Mouse (Mus musculus) forebrain, embryonic 16.5 days (tissue): ENCODE results near the gene Dpep1. TPM values are rescaled to one million over a fixed set of nuclear protein-coding genes. Genes with fewer than 3 reads are reported as not detected.

Source experiments
- polyA plus RNA-seq: library from polyadenylated mRNA; unstranded; fragments of >200 nt; fragmentation: Nextera tagmentation; extraction: Ambion mirVana; gene quantifications from 2 replicates; pipeline ENCODE4 v1.2.1, GENCODE M21; 2015

The Dpep1 gene
- polyA plus RNA-seq, 1 experiment from 2014 or later: 0.18 TPM

Other genes starting within 250 kb of the Dpep1 start
- gene Ankrd11, start 144.0 kb upstream of the Dpep1 start, polyA plus RNA-seq: 30.3 and 33.6 TPM in 2 replicates
- gene Spg7, start 123.3 kb upstream of the Dpep1 start, polyA plus RNA-seq: 45.3 and 51.8 TPM in 2 replicates
- 777 and 810 TPM in 2 replicates for gene Rpl13, start 83.9 kb upstream of the Dpep1 start, polyA plus RNA-seq
- 2.8 and 7.3 TPM in 2 replicates for gene Cpne7, start 68.9 kb upstream of the Dpep1 start, polyA plus RNA-seq
- gene Sult5a1, start 27.9 kb upstream of the Dpep1 start, polyA plus RNA-seq: 0.33 and 0.82 TPM in 2 replicates
- gene Chmp1a, start 26.5 kb downstream of the Dpep1 start, polyA plus RNA-seq: 238 and 248 TPM in 2 replicates
- 5.9 and 6.3 TPM in 2 replicates for gene Spata33, start 26.6 kb downstream of the Dpep1 start, polyA plus RNA-seq
- 42.9 and 54.1 TPM in 2 replicates for gene Cdk10, start 38.6 kb downstream of the Dpep1 start, polyA plus RNA-seq
- 5.8 and 7.8 TPM in 2 replicates for gene Spata2l, start 50.0 kb downstream of the Dpep1 start, polyA plus RNA-seq
- gene Zfp276, start 68.0 kb downstream of the Dpep1 start, polyA plus RNA-seq: 26.8 and 31.2 TPM in 2 replicates
- 44.9 and 60.5 TPM in 2 replicates for gene Vps9d1, start 68.1 kb downstream of the Dpep1 start, polyA plus RNA-seq
- gene Fanca, start 132.3 kb downstream of the Dpep1 start, polyA plus RNA-seq: 12.8 and 14.8 TPM in 2 replicates
- gene Spire2, start 146.5 kb downstream of the Dpep1 start, polyA plus RNA-seq: 31.8 and 33.4 TPM in 2 replicates
- 283 and 303 TPM in 2 replicates for gene Tcf25, start 187.5 kb downstream of the Dpep1 start, polyA plus RNA-seq
- gene Mc1r, start 220.9 kb downstream of the Dpep1 start, polyA plus RNA-seq: 0.09 and 0.12 TPM in 2 replicates
- gene Tubb3, start 225.2 kb downstream of the Dpep1 start, polyA plus RNA-seq: 1,828 and 2,004 TPM in 2 replicates
- 43.9 and 48.3 TPM in 2 replicates for gene Def8, start 237.3 kb downstream of the Dpep1 start, polyA plus RNA-seq